Mouse (Mus musculus): Measurements from ENCODE around the gene Cobll1. TPM values are rescaled to one million over a fixed set of nuclear protein-coding genes. Genes with fewer than 3 reads are reported as not detected.
A peak's percentile ranks its signal among the peaks of the same experiment; 100 is the strongest.

The Cobll1 gene
- polyA plus RNA-seq, 1 experiment: 4.4 TPM

DNA sequence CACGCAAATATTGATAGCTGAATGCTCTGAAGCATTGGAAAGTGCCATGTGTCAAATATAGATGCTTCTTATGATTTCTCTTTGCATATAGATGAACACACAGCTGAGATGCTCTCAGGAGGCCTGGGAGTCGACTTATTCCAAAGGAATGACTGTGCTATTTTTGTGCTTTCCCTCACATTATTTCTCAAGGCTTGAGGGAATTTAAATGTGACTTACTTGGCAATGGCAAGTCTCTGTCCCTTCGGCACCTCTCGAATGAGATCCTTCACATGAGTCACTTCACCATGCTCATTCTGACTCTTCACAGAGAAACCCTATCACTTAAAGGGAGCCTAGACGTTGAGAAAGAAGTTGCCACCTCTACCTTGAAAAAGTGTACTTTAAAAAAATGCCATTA, 163.4 kb downstream of the Cobll1 start:
- TF ChIP-seq POLR2A (IDR thresholded peaks at IDR 0.05; ENCODE audit: borderline replicate concordance, extremely low read depth, insufficient read depth, insufficient read length, poor library complexity, severe bottlenecking) (no peak), CTCF (IDR thresholded peaks at IDR 0.05; ENCODE audit: borderline replicate concordance, extremely low read depth, insufficient read depth, insufficient read length) (no peak)
- no peak for DNase-seq (ENCODE audit: low read depth)

DNA sequence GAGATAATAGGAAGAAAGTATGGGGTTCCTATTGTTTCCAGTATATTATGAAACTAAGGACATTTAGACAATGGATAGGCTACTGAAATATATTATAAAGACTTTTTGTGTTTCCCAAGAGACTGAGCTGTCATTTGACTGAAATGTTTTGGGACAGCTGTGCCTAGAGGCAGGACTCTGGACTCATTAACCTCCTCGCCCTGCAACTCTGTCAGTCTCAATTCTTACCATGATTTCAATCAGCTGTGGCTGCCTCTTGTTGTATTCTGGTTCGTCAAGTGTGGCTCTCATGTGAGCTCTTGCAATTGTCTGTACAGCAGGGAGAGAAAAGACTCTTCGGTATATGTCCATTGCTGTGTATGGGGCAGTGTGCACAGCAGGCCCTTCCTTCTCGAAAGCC, 163.8 kb downstream of the Cobll1 start:
- peak; percentile 51 for DNase-seq (ENCODE audit: low read depth)
- TF ChIP-seq CTCF (IDR thresholded peaks at IDR 0.05; ENCODE audit: borderline replicate concordance, extremely low read depth, insufficient read depth, insufficient read length): no peak
- TF ChIP-seq POLR2A (IDR thresholded peaks at IDR 0.05; ENCODE audit: borderline replicate concordance, extremely low read depth, insufficient read depth, insufficient read length, poor library complexity, severe bottlenecking): no peak

DNA sequence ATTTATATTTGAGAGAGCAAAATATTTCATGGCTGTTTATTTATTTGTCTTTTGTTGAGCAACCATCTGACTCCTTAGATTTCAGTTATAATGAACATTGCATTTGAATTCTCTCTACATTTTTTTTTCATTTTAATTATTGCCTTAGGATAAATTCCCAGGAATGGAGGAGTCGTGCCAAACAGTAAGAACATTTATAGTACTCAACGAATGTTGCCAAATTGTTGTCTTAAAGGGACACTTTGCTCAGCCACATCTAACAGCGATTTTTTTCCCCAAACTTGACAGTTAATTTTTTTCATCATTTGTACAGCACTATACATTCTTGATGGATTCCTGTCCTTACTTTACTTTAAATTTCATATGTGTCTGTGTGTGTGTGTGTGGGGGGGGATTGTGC, 167.0 kb downstream of the Cobll1 start:
- no peak for DNase-seq (ENCODE audit: low read depth)
- TF ChIP-seq POLR2A (IDR thresholded peaks at IDR 0.05; ENCODE audit: borderline replicate concordance, extremely low read depth, insufficient read depth, insufficient read length, poor library complexity, severe bottlenecking) (no peak), CTCF (IDR thresholded peaks at IDR 0.05; ENCODE audit: borderline replicate concordance, extremely low read depth, insufficient read depth, insufficient read length) (no peak)

DNA sequence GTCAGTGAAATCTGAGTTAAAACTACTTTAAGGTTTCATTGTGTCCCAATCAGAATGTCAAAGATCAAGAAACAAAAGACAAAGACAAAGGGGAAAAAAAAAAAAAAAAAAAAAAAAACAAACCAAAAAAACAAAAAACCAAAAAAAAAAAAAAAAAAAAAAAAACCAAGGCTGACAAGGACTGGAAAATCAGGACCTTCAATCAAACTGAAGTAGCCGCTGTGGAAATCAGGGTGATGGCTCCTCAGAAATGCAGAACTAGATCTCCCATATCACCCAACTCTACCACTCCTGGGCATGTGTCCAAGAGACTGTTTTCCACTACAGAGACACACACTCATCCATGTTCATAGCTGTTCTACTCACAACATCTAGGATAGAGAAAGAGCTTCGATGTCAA, 185.4 kb downstream of the Cobll1 start:
- TF ChIP-seq CTCF (IDR thresholded peaks at IDR 0.05; ENCODE audit: borderline replicate concordance, extremely low read depth, insufficient read depth, insufficient read length) (no peak), POLR2A (IDR thresholded peaks at IDR 0.05; ENCODE audit: borderline replicate concordance, extremely low read depth, insufficient read depth, insufficient read length, poor library complexity, severe bottlenecking) (no peak)

DNA sequence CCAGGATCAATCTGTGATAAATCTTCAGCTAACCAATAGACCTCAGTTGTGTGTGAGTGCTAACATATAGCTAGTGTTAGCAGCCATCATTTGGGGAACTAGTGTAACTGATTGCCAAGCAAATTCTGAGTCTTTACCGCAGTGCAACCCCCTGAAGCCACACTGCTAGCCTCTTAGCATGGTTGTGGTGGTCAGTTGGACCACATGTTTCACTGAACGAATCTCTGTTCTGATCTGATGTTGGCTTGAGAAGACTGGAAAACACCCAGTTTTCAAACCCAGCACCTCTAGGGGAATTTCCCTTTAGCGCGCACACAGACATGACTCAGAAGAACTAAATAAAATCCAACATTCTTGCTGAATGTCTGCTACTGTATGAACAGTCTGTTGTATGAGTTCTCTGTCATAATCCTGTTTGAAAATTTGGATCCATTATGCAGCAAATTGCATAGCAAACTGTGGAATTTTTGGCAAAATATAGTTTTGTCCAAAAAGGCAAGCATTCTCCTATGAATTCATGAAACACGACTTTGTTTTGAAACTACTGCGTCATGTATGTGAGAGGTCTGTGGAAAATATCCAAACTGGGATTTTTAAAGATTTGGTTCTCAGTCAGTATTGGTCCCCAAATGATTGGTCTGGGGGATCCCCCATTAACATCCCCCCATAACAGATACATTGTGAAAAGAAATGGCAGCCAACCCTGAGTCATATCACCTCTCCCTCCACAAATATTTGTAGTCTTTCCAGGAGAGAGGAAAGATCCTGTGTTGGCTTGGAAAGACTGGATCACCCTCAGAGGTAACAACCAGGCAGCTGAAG, 186.8 kb downstream of the Cobll1 start:
- no peak for DNase-seq (ENCODE audit: low read depth)
- TF ChIP-seq CTCF (IDR thresholded peaks at IDR 0.05; ENCODE audit: borderline replicate concordance, extremely low read depth, insufficient read depth, insufficient read length): no peak
- TF ChIP-seq POLR2A (IDR thresholded peaks at IDR 0.05; ENCODE audit: borderline replicate concordance, extremely low read depth, insufficient read depth, insufficient read length, poor library complexity, severe bottlenecking): no peak

More for the DNA sequence above, 185.4 kb downstream of the Cobll1 start:
- no peak for DNase-seq (ENCODE audit: low read depth)

DNA sequence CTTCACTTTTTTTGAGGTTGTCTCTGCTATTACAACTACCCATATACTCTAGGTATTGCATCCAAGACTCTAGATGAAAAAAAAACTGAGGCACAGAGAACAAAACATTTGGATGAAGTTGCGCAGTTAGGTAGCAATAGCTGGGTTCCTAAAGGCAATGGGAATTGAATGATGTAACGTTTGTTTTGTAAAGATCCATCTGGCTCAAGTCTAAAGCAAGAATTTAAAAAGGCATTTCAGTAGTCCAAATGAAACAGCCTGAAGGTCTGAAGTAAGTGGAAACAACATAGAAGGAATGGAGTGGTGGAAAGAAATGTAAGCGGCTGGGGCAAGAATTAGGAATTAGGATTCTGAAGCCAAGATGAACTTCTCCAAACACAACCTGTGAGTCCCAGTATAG, 188.4 kb downstream of the Cobll1 start:
- no peak for DNase-seq (ENCODE audit: low read depth)
- TF ChIP-seq CTCF (IDR thresholded peaks at IDR 0.05; ENCODE audit: borderline replicate concordance, extremely low read depth, insufficient read depth, insufficient read length) (no peak), POLR2A (IDR thresholded peaks at IDR 0.05; ENCODE audit: borderline replicate concordance, extremely low read depth, insufficient read depth, insufficient read length, poor library complexity, severe bottlenecking) (no peak)

DNA sequence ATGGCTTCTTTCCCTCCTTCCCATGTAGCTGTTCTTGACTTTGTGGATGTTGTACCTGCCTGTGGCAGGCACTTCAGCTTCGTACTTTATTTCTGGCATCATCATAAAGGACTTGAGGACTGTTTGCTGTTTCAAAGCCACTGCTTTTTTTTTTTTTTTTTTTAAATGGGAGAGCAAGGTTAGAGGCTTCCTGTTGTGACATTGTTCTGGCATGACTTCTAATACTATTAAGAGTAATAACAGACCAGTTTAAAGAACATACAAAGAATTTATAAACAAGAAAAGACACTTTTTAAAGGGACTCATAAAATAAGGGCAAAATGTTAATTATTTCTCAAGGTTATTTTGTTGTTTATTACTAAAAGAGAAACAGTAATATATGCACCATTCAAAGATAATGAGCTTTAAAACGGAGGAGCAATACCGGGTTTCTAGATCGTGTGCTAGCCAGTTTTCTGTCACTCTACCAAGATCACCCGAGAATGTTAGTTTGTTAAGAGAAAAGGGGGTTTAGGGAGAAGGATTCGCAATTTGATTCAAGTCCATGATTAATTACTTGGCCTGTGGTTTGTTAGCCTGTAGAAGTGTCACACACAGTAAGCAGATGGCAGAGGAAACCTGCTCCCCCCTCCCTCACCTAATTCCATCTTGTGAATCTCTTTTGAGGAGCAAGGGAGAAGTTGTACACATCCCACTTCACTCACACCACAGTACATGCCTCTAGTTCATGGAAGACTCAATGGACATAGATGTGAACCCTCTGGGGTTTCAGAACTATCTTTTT, 190.8 kb downstream of the Cobll1 start:
- DNase-seq (ENCODE audit: low read depth): peak; percentile 70
- TF ChIP-seq POLR2A (IDR thresholded peaks at IDR 0.05; ENCODE audit: borderline replicate concordance, extremely low read depth, insufficient read depth, insufficient read length, poor library complexity, severe bottlenecking) (no peak), CTCF (IDR thresholded peaks at IDR 0.05; ENCODE audit: borderline replicate concordance, extremely low read depth, insufficient read depth, insufficient read length) (no peak)

Other genes with a start within 250 kb of the Cobll1 start
- gene Grb14, start 214.4 kb downstream of the Cobll1 start, polyA plus RNA-seq (2012; rRNA removed): 6.5 and 9.7 TPM in 2 replicates
- 0.57 and 1.1 TPM in 2 replicates for gene Slc38a11, start 124.6 kb upstream of the Cobll1 start, polyA plus RNA-seq (2012; rRNA removed)